Mouse (Mus musculus) MEL (cell line): ENCODE measurements around the gene Psmb7. TPM values are rescaled to one million over a fixed set of nuclear protein-coding genes. Genes with fewer than 3 reads are reported as not detected.

Experiments
- DNase-seq: peaks from one replicate; pipeline ENCODE4 v3.0.0; 2011; ENCODE audit warnings: low read depth, low spot score
- H3K27ac ChIP-seq: 2 replicates; pipeline ENCODE4 v1.5.1; 2012; ENCODE audit warnings: low read depth, mild to moderate bottlenecking, control low read depth, low read length, moderate library complexity; ENCODE audit not compliant: control insufficient read depth
- H3K27me3 ChIP-seq, 2 experiments: fragments of 150-350 bp in 1 of 2; sonication (generic) in 1 of 2; 2 replicates each; pipeline ENCODE4 v1.6.1; 2012; ENCODE audit warnings: low read length in 2 of 2, mild to moderate bottlenecking in 2 of 2, improper control_type of control experiment in 1 of 2, moderate library complexity in 1 of 2; ENCODE audit not compliant: insufficient read depth in 2 of 2, control insufficient read depth in 1 of 2
- H3K36me3 ChIP-seq, 2 experiments: 2 replicates each; pipeline ENCODE4 v1.6.1; 2012 to 2014; ENCODE audit warnings: low read length in 2 of 2, improper control_type of control experiment in 1 of 2, inconsistent platforms in 1 of 2, mild to moderate bottlenecking in 1 of 2; ENCODE audit not compliant: insufficient read depth in 2 of 2, control insufficient read depth in 1 of 2
- H3K4me1 ChIP-seq, 2 experiments: fragments of 150-350 bp in 1 of 2; sonication (generic) in 1 of 2; 2 replicates each; pipeline ENCODE4 v1.6.1; 2012; ENCODE audit warnings: low read length in 2 of 2, improper control_type of control experiment in 1 of 2, mild to moderate bottlenecking in 1 of 2; ENCODE audit not compliant: insufficient read depth in 2 of 2, control insufficient read depth in 1 of 2
- H3K4me3 ChIP-seq, 2 experiments: fragments of 150-350 bp in 1 of 2; sonication (generic) in 1 of 2; 2 replicates each; pipeline ENCODE4 v1.5.1; 2012; ENCODE audit warnings: low read depth in 2 of 2, low read length in 2 of 2, mild to moderate bottlenecking in 2 of 2, moderate library complexity in 2 of 2, control low read depth in 1 of 2, improper control_type of control experiment in 1 of 2; ENCODE audit not compliant: control insufficient read depth in 1 of 2, insufficient read depth in 1 of 2
- H3K79me2 ChIP-seq: 2 replicates; pipeline ENCODE4 v1.6.1; 2012; ENCODE audit warnings: mild to moderate bottlenecking, low read length, moderate library complexity; ENCODE audit not compliant: control insufficient read depth, poor library complexity, insufficient read depth
- H3K9ac ChIP-seq: 2 replicates; pipeline ENCODE4 v1.6.1; 2012; ENCODE audit warnings: low read depth, mild to moderate bottlenecking, control low read depth, low read length, moderate library complexity; ENCODE audit not compliant: control insufficient read depth, poor library complexity, severe bottlenecking
- H3K9me3 ChIP-seq: fragments of 150-350 bp; sonication (generic); replicated peaks from 2 replicates; pipeline ENCODE4 v1.6.1; 2012; ENCODE audit warnings: mild to moderate bottlenecking, low read length, improper control_type of control experiment, moderate library complexity; ENCODE audit not compliant: insufficient read depth
- CHD1 ChIP-seq: IDR thresholded peaks from 2 replicates; pipeline ENCODE4 v1.6.1; 2012; ENCODE audit warnings: low read depth, mild to moderate bottlenecking, inconsistent platforms, low read length, improper control_type of control experiment
- CTCF ChIP-seq, 3 experiments: IDR thresholded peaks in 2 of 3; conservative IDR thresholded peaks in 1 of 3; 2 replicates each; pipeline ENCODE4 v1.5.1; 2011 to 2012; ENCODE audit warnings: low read length in 3 of 3, low read depth in 2 of 3, mild to moderate bottlenecking in 2 of 3, improper control_type of control experiment in 1 of 3, inconsistent platforms in 1 of 3, mixed read lengths in 1 of 3, moderate library complexity in 1 of 3; ENCODE audit not compliant: control insufficient read depth in 1 of 3, insufficient read depth in 1 of 3, poor library complexity in 1 of 3, severe bottlenecking in 1 of 3
- ELF1 ChIP-seq: IDR thresholded peaks from 2 replicates; pipeline ENCODE4 v1.6.1; 2014; ENCODE audit warnings: low read depth, mild to moderate bottlenecking, inconsistent platforms, low read length, improper control_type of control experiment, moderate library complexity
- EP300 ChIP-seq, 2 experiments: IDR thresholded peaks; 2 replicates each; pipeline ENCODE4 v1.6.1; 2011; ENCODE audit warnings: improper control_type of control experiment in 2 of 2, low read length in 2 of 2, low read depth in 1 of 2, mild to moderate bottlenecking in 1 of 2
- ETS1 ChIP-seq: IDR thresholded peaks from 2 replicates; pipeline ENCODE4 v1.6.1; 2012; ENCODE audit warnings: low read depth, mild to moderate bottlenecking, inconsistent platforms, low read length, improper control_type of control experiment, moderate library complexity
- GABPA ChIP-seq: IDR thresholded peaks from 2 replicates; pipeline ENCODE4 v1.6.1; 2012; ENCODE audit warnings: low read depth, mild to moderate bottlenecking, inconsistent platforms, low read length, improper control_type of control experiment, moderate library complexity
- GATA1 ChIP-seq: IDR thresholded peaks from 2 replicates; pipeline ENCODE4 v1.6.1; 2011; ENCODE audit warnings: low read depth, low read length, improper control_type of control experiment
- HCFC1 ChIP-seq: IDR thresholded peaks from 2 replicates; pipeline ENCODE4 v1.6.1; 2012; ENCODE audit warnings: low read depth, mild to moderate bottlenecking, inconsistent platforms, low read length, improper control_type of control experiment, moderate library complexity
- JUND ChIP-seq: IDR thresholded peaks from 2 replicates; pipeline ENCODE4 v1.6.1; 2011; ENCODE audit warnings: low read depth, mild to moderate bottlenecking, improper control_type of control experiment, low read length
- KAT2A ChIP-seq: conservative IDR thresholded peaks from 2 replicates; pipeline ENCODE4 v1.6.1; 2012; ENCODE audit warnings: low read depth, low read length, improper control_type of control experiment, inconsistent platforms
- MAX ChIP-seq: IDR thresholded peaks from 2 replicates; pipeline ENCODE4 v1.6.1; 2011; ENCODE audit warnings: low read length, improper control_type of control experiment
- MEF2A ChIP-seq: IDR thresholded peaks from 2 replicates; pipeline ENCODE4 v1.6.1; 2014; ENCODE audit warnings: low read depth, mild to moderate bottlenecking, inconsistent platforms, low read length, improper control_type of control experiment; ENCODE audit not compliant: poor library complexity, insufficient replicate concordance, severe bottlenecking; ENCODE audit errors: extremely low read depth
- MXI1 ChIP-seq: IDR thresholded peaks from 2 replicates; pipeline ENCODE4 v1.6.1; 2011; ENCODE audit warnings: mild to moderate bottlenecking, low read depth, low read length, improper control_type of control experiment
- NRF1 ChIP-seq: IDR thresholded peaks from 2 replicates; pipeline ENCODE4 v1.6.1; 2014; ENCODE audit warnings: low read depth, mild to moderate bottlenecking, inconsistent platforms, low read length, improper control_type of control experiment, moderate library complexity; ENCODE audit not compliant: poor library complexity, insufficient read depth, severe bottlenecking
- POLR2A ChIP-seq, 2 experiments: IDR thresholded peaks; 2 replicates each; pipeline ENCODE4 v1.6.1; 2011 to 2012; ENCODE audit warnings: low read length in 2 of 2, mild to moderate bottlenecking in 2 of 2, control low read depth in 1 of 2, improper control_type of control experiment in 1 of 2, low read depth in 1 of 2, moderate library complexity in 1 of 2; ENCODE audit not compliant: control insufficient read depth in 1 of 2, insufficient read depth in 1 of 2, poor library complexity in 1 of 2
- RAD21 ChIP-seq: IDR thresholded peaks from 2 replicates; pipeline ENCODE4 v1.6.1; 2011; ENCODE audit warnings: mild to moderate bottlenecking, low read depth, low read length, improper control_type of control experiment
- RCOR1 ChIP-seq: IDR thresholded peaks from 2 replicates; pipeline ENCODE4 v1.6.1; 2012; ENCODE audit warnings: low read depth, mild to moderate bottlenecking, inconsistent platforms, low read length, improper control_type of control experiment
- SMC3 ChIP-seq: IDR thresholded peaks from 2 replicates; pipeline ENCODE4 v1.6.1; 2011; ENCODE audit warnings: low read depth, low read length, improper control_type of control experiment
- TBP ChIP-seq: IDR thresholded peaks from 2 replicates; pipeline ENCODE4 v1.8.0; 2011; ENCODE audit warnings: low read depth, low read length, improper control_type of control experiment
- UBTF ChIP-seq: IDR thresholded peaks from 2 replicates; pipeline ENCODE4 v1.6.1; 2012; ENCODE audit warnings: low read depth, mild to moderate bottlenecking, inconsistent platforms, low read length, improper control_type of control experiment, moderate library complexity, borderline replicate concordance; ENCODE audit not compliant: insufficient read depth
- USF1 ChIP-seq: IDR thresholded peaks from 2 replicates; pipeline ENCODE4 v1.6.1; 2014; ENCODE audit warnings: low read depth, mild to moderate bottlenecking, inconsistent platforms, low read length, improper control_type of control experiment, moderate library complexity
- USF2 ChIP-seq, 2 experiments: IDR thresholded peaks; 2 replicates each; pipeline ENCODE4 v1.6.1; 2011 to 2012; ENCODE audit warnings: improper control_type of control experiment in 2 of 2, low read length in 2 of 2, borderline replicate concordance in 1 of 2, inconsistent platforms in 1 of 2, low read depth in 1 of 2, mild to moderate bottlenecking in 1 of 2; ENCODE audit not compliant: insufficient read depth in 1 of 2
- ZC3H11A ChIP-seq: IDR thresholded peaks from 2 replicates; pipeline ENCODE4 v1.6.1; 2012; ENCODE audit warnings: low read depth, mild to moderate bottlenecking, inconsistent platforms, low read length, improper control_type of control experiment
- ZMIZ1 ChIP-seq: IDR thresholded peaks from 2 replicates; pipeline ENCODE4 v1.6.1; 2012; ENCODE audit warnings: low read depth, mild to moderate bottlenecking, inconsistent platforms, low read length, improper control_type of control experiment, moderate library complexity
- ZNF384 ChIP-seq: IDR thresholded peaks from 2 replicates; pipeline ENCODE4 v1.6.1; 2012; ENCODE audit warnings: low read depth, mild to moderate bottlenecking, inconsistent platforms, low read length, improper control_type of control experiment
- polyA plus RNA-seq, 2 experiments: library from polyadenylated mRNA; stranded (reverse) in 1 of 2; unstranded in 1 of 2; fragments of >175 nt in 1 of 2; fragments of >200 nt in 1 of 2; gene quantifications; 2 replicates each; pipeline versions ENCODE4 v1.2.1 to v1.2.4; 2012; ENCODE audit warnings: low replicate concordance in 2 of 2, low read depth in 1 of 2; ENCODE audit not compliant: insufficient read length in 2 of 2, insufficient read depth in 1 of 2, missing spikeins in 1 of 2
- total RNA-seq: library from RNA; depleted of rRNA; stranded (reverse); fragments of 300-350 nt; gene quantifications from 2 replicates; pipeline ENCODE4 v1.2.3, GENCODE M21; 2012

The Psmb7 gene
- total and polyA plus RNA-seq, 3 experiments: 337 to 367 TPM; not detected in 1

- H3K27me3 ChIP-seq: no peaks in the 10 kb centered on the region
- no peaks in the 10 kb centered on the region for H3K9me3 ChIP-seq
- no peak for DNase-seq
- no peak overlapping the region for H3K9ac ChIP-seq
- no peak overlapping the region for H3K4me3 ChIP-seq
- H3K4me1 ChIP-seq: peaks cover 0 to 9% of the 10 kb centered on the region in 2 experiments; a peak in 2 of 4 replicates
- H3K36me3 ChIP-seq: peaks cover 3 to 11% of the 10 kb centered on the region in 2 experiments; a peak in 2 of 4 replicates
- no peak overlapping the region for H3K27ac ChIP-seq
- peaks cover 10% of the 10 kb centered on the region for H3K79me2 ChIP-seq
- TF ChIP-seq CHD1 (no peak), RAD21 (no peak), MAX (no peak), USF1 (no peak), SMC3 (no peak), UBTF (no peak)
These were observed 3.3 kb upstream of the Psmb7 start for GRCm38 (mm10) chr2:38647201-38647606.

- DNase-seq: peak; percentile 87
- peak overlapping the region; percentile 7; the same call in 1 of the 2 replicates for H3K9ac ChIP-seq
- peaks cover 0 to 9% of the 10 kb centered on the region in 2 experiments; a peak in 2 of 4 replicates for H3K4me1 ChIP-seq
- H3K36me3 ChIP-seq: peaks cover 5 to 13% of the 10 kb centered on the region in 2 experiments; a peak in 3 of 4 replicates
- no peak overlapping the region for H3K27ac ChIP-seq
- no peaks in the 10 kb centered on the region for H3K9me3 ChIP-seq
- H3K27me3 ChIP-seq: no peaks in the 10 kb centered on the region
- H3K79me2 ChIP-seq: peaks cover 16% of the 10 kb centered on the region
- TF ChIP-seq ZC3H11A (peak; percentile 35; the same call in 1 of the 2 replicates), SMC3 (peak; percentile 84), ZNF384 (no peak), CTCF (IDR thresholded peaks at IDR 0.05 in 2 of 3, conservative IDR thresholded peaks at IDR 0.05 in 1 of 3; ENCODE audit: control insufficient read depth in 1 of 3, insufficient read depth in 1 of 3, low read depth in 2 of 3, low read length in 3 of 3, poor library complexity in 1 of 3, severe bottlenecking in 1 of 3) (peak; percentile 57 to 81 (median 79)), MXI1 (0 out of 2 replicates have a peak, but pooled peaks have one; percentile 17), ZMIZ1 (no peak), RAD21 (peak; percentile 59), HCFC1 (0 out of 2 replicates have a peak, but pooled peaks have one; percentile 26), NRF1 (no peak)
- H3K4me3 ChIP-seq: no peak overlapping the region
These were observed 2.0 kb upstream of the Psmb7 start for GRCm38 (mm10) chr2:38645936-38646335.

GRCm38 (mm10) chr2:38641761-38642160, 2.1 kb downstream of the Psmb7 start:
- H3K79me2 ChIP-seq: peaks cover 25% of the 10 kb centered on the region
- H3K27me3 ChIP-seq: no peaks in the 10 kb centered on the region
- H3K4me3 ChIP-seq: no peak overlapping the region
- no peak overlapping the region for H3K27ac ChIP-seq
- H3K9me3 ChIP-seq: no peaks in the 10 kb centered on the region
- peaks cover 0 to 9% of the 10 kb centered on the region in 2 experiments; a peak in 2 of 4 replicates for H3K4me1 ChIP-seq
- no peak overlapping the region for H3K9ac ChIP-seq
- peaks cover 12 to 13% of the 10 kb centered on the region in 2 experiments for H3K36me3 ChIP-seq
- DNase-seq: no peak
- TF ChIP-seq EP300 (IDR thresholded peaks at IDR 0.05; ENCODE audit: low read depth in 1 of 2, low read length in 2 of 2) (no peak), MXI1 (no peak), TBP (no peak), JUND (no peak), POLR2A (IDR thresholded peaks at IDR 0.05; ENCODE audit: control insufficient read depth in 1 of 2, insufficient read depth in 1 of 2, low read depth in 1 of 2, low read length in 2 of 2, poor library complexity in 1 of 2) (no peak), ELF1 (no peak), USF2 (IDR thresholded peaks at IDR 0.05; ENCODE audit: borderline replicate concordance in 1 of 2, insufficient read depth in 1 of 2, low read depth in 1 of 2, low read length in 2 of 2) (no peak), NRF1 (no peak), GABPA (no peak), ETS1 (no peak), MEF2A (no peak), KAT2A (no peak), GATA1 (no peak), HCFC1 (no peak), RCOR1 (no peak)
